15 mouse cellular contexts compared by ENCODE assay signal in the genomic region with DNA sequence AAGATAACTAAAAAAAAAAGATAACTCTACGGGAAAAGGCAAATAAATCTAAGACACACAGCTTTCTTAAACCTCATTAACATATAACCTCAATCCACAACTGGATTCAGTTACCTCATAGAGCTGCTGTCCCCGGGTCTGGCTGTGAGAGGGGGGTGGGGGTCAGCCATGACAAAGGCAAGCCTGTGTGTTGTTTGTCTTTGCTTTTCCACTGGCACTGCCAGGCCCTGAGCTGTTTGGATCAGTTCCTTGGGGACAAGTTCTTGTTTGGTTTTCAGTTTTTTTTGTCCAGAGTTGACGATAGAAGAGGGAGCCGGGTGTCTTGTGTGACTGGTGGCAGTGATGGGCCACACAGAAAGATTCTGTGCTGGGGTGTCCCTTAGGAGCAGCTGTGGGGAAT. TPM values are rescaled to one million over a fixed set of nuclear protein-coding genes. Genes with fewer than 3 reads are reported as not detected.
DNase-seq lines count a peak whose midpoint lies in the region.
"Had no signal": no experiment of that assay in that cellular context is flagged by ENCODE, and none has a peak within 500 bp of the region (broad histone marks: within the 10 kb centered on the region; RNA-seq: fewer than 3 reads in every experiment).

No protein-coding gene starts in this region.

- peak; percentile 46 for DNase-seq in cerebellum, adult 9-11 months
- DNase-seq in cerebellum, adult 8-10 months = no peak
- DNase-seq in left cerebral cortex, adult 11 months (ENCODE audit: low spot score) = peak; percentile 70
- no peak for DNase-seq in left cerebral cortex, postnatal 10 days (ENCODE audit: extremely low spot score in 1 of 2, low spot score in 2 of 2)
- DNase-seq in thymus, postnatal 14 days = peak; percentile 18
- no peak for DNase-seq in thymus, postnatal 10 days (ENCODE audit: low spot score in 2 of 2)
- peak; percentile 39 for DNase-seq in testis, postnatal 10 days (ENCODE audit: low spot score)
- no peak for DNase-seq in urinary bladder, adult 2 months (ENCODE audit: low spot score)
- DNase-seq: midbrain, embryonic 14.5 days had no signal

- intact Hi-C loops in left cerebral cortex, postnatal 10 days (cut with DNase I) = loop anchor here (5.0 kb wide), 1 partner anchor 69 kb away; no protein-coding TSS in a partner anchor

RNA-seq across cellular contexts. Expression of a gene that starts 53.7 kb away (rescaled TPM):
- not detected for total RNA-seq in left cerebral cortex, postnatal 10 days (2021)
- not detected in 2 replicates for polyA plus RNA-seq in urinary bladder, adult 2 months (2012; rRNA removed)
- total RNA-seq: heart, adult 8-10 months; left cerebral cortex, postnatal 25 days; MEL had no signal
- polyA plus RNA-seq: embryonic facial prominence, embryonic 14.5 days; hindbrain, embryonic 11.5 days; kidney, embryonic 14.5 days; midbrain, embryonic 14.5 days had no signal

Comparison
In these comparisons a context has a peak if more than half of its experiments do, and no peak if none do; other contexts are left out.
1. DNase-seq: peak in cerebellum, adult 9-11 months (single experiment), left cerebral cortex, adult 11 months (single experiment), thymus, postnatal 14 days (single experiment) and testis, postnatal 10 days (single experiment); none in cerebellum, adult 8-10 months (single experiment), left cerebral cortex, postnatal 10 days (0 of 2), thymus, postnatal 10 days (0 of 2) and urinary bladder, adult 2 months (single experiment).